Mouse (Mus musculus): ENCODE results near the gene Tpbg. TPM values are rescaled to one million over a fixed set of nuclear protein-coding genes. Genes with fewer than 3 reads are reported as not detected.
"Not testable (repeated sequence)": the region's sequence is repeated elsewhere in the genome, so short reads cannot be mapped to it uniquely, and the experiment has no call there.

Tpbg gene
- polyA plus RNA-seq (2014; fragmentation: Nextera tagmentation; extraction: Ambion mirVana), result 21.6 and 25.2 TPM in 2 replicates

DNA sequence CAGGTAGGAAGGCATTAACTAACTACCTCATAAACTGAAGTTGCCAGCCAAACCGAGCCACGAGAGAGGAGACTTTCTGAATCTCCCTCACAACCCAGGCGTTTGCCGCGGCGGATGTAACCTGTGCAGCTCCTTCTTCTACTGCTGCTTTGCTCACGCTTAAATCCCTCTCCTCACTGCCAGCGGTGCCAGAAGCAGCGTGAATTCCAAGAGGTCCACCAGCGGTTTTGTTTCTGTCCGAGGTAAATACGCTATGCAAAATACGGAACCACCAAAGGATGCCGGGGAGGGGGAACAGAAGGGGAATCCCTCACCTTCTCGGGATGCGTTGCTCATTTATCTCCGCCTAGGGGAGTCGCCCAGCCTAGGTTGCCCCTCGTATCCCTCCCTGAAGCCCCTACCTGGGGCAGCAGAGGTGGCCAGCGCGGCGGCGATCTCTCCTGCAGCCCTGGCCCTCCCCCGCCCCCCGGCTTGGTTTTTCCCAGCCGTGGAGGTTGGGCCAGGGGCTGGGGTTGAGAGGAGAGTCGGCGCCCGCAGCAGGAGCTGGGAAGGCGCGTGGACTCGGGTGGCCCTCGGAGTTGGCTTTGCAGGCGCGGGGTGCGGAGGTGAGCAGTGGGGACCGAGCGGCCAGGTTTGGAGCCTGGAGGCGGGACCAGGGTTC, at the start of gene Tpbg:
Tpbg (plus strand) TSS at position 30 of the 661 bp plus-strand sequence.
- Histone ChIP-seq H3K27me3 (replicated peaks; ENCODE audit: control insufficient read depth, insufficient read depth, low read length) (no peaks in the 10 kb centered on the region), H3K27ac (replicated peaks; ENCODE audit: low read depth, low read length) (peak within 1 kb of the TSS; percentile 88), H3K4me1 (ENCODE audit: control insufficient read depth, insufficient read depth, low read length) (0 out of 2 replicates have a peak, but pooled peaks cover 9% of the 10 kb centered on the region), H3K9me3 (ENCODE audit: control insufficient read depth, low read length) (no peaks in the 10 kb centered on the region), H3K4me2 (ENCODE audit: low read depth, low read length) (peak within 1 kb of the TSS; percentile 94), H3K36me3 (ENCODE audit: control insufficient read depth, insufficient read depth, low read length) (0 out of 2 replicates have a peak, but pooled peaks cover 6% of the 10 kb centered on the region), H3K9ac (ENCODE audit: low read depth, low read length) (peak within 1 kb of the TSS; percentile 78), H3K4me3 (ENCODE audit: low read depth, low read length) (peak within 1 kb of the TSS; percentile 76)
- WGBS, result 1% methylated on average over 28 of the region's 39 CpGs
- ATAC-seq (ENCODE audit: low read depth) (peak; percentile 87), DNase-seq (ENCODE audit: low spot score) (peak; percentile 77)

DNA sequence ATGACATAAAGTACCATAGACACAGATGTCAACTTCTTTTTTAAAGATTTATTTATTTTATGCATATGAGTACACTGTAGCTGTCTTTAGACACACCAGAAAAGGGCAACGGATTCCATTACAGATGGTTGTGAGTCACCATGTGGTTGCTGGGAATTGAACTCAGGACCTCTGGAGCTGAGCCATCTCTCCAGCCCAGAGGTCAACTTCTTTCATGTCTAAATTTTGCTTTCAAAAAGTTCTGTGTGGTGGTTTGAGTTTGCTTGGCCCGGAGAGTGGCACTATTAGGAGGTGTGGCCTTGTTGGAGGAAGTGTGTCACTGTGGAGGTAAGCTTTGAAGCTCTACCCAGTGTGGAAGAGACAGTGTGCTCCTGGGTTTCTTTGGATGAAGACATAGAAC, 40.2 kb upstream of the Tpbg start:
- H3K4me2 ChIP-seq (ENCODE audit: low read depth, low read length); H3K36me3 ChIP-seq (ENCODE audit: control insufficient read depth, insufficient read depth, low read length); H3K27me3 ChIP-seq (replicated peaks; ENCODE audit: control insufficient read depth, insufficient read depth, low read length); H3K9ac ChIP-seq (ENCODE audit: low read depth, low read length); H3K9me3 ChIP-seq (ENCODE audit: control insufficient read depth, low read length); DNase-seq (ENCODE audit: low spot score); ATAC-seq (ENCODE audit: low read depth); H3K4me1 ChIP-seq (ENCODE audit: control insufficient read depth, insufficient read depth, low read length); H3K4me3 ChIP-seq (ENCODE audit: low read depth, low read length); H3K27ac ChIP-seq (replicated peaks; ENCODE audit: low read depth, low read length): not testable (repeated sequence)
- whole genome bisulfite sequencing, result 68% methylated on average over 2 of the region's 2 CpGs

DNA sequence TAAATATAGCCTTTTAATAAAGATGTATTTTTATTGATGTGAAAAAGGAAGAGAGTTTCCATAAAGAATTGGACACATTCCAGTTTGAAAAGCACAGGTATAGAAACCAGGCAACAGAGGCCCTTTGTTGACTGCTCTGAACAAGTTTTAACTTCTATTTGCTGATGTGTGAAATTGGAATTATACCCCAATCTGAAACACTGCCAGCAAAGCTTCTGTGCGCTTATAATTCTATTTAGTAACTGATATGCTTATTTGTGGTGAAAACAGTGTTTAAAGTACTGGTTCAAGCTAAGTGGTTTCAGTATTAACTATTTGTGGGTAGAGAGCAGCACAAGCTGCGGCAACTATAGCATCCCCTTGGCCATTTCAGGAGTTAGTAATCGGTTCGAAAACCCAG, 39.6 kb upstream of the Tpbg start:
- WGBS, result 63% methylated on average over 4 of the region's 4 CpGs
- Histone ChIP-seq H3K9ac (ENCODE audit: low read depth, low read length) (no peak overlapping the region), H3K4me2 (ENCODE audit: low read depth, low read length) (no peak overlapping the region), H3K9me3 (ENCODE audit: control insufficient read depth, low read length) (no peaks in the 10 kb centered on the region), H3K4me1 (ENCODE audit: control insufficient read depth, insufficient read depth, low read length) (no peaks in the 10 kb centered on the region), H3K4me3 (ENCODE audit: low read depth, low read length) (no peak overlapping the region), H3K27me3 (replicated peaks; ENCODE audit: control insufficient read depth, insufficient read depth, low read length) (no peaks in the 10 kb centered on the region), H3K27ac (replicated peaks; ENCODE audit: low read depth, low read length) (no peak overlapping the region), H3K36me3 (ENCODE audit: control insufficient read depth, insufficient read depth, low read length) (no peaks in the 10 kb centered on the region)
- peak; percentile 74 for DNase-seq (ENCODE audit: low spot score)
- peak; percentile 53; the same call in 1 of the 2 replicates for ATAC-seq (ENCODE audit: low read depth)

DNA sequence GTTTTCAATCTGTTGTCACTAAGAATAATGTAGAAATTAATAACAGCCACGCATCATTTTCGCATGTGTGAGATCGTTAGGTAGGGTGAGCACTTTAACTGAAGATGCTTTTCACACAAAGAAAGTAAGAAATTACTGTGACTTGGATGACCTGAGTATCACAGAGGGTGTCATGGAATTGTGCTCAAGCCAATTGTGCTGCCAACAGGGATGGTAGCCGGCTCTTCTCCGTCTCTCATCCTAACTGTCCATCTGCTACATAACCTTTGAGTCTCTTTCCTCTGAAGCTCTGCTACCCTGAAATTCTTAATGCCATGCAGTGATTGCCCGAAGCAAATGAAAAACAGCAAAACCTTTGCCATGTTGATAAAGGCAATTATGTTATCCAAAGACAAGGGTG, 35.8 kb upstream of the Tpbg start:
- DNase-seq (ENCODE audit: low spot score) (no peak), ATAC-seq (ENCODE audit: low read depth) (no peak)
- Histone ChIP-seq H3K27ac (replicated peaks; ENCODE audit: low read depth, low read length) (no peak overlapping the region), H3K36me3 (ENCODE audit: control insufficient read depth, insufficient read depth, low read length) (no peaks in the 10 kb centered on the region), H3K9ac (ENCODE audit: low read depth, low read length) (no peak overlapping the region), H3K9me3 (ENCODE audit: control insufficient read depth, low read length) (no peaks in the 10 kb centered on the region), H3K27me3 (replicated peaks; ENCODE audit: control insufficient read depth, insufficient read depth, low read length) (no peaks in the 10 kb centered on the region), H3K4me2 (ENCODE audit: low read depth, low read length) (no peak overlapping the region), H3K4me1 (ENCODE audit: control insufficient read depth, insufficient read depth, low read length) (no peaks in the 10 kb centered on the region), H3K4me3 (ENCODE audit: low read depth, low read length) (no peak overlapping the region)
- 85% methylated on average over 6 of the region's 6 CpGs for WGBS

DNA sequence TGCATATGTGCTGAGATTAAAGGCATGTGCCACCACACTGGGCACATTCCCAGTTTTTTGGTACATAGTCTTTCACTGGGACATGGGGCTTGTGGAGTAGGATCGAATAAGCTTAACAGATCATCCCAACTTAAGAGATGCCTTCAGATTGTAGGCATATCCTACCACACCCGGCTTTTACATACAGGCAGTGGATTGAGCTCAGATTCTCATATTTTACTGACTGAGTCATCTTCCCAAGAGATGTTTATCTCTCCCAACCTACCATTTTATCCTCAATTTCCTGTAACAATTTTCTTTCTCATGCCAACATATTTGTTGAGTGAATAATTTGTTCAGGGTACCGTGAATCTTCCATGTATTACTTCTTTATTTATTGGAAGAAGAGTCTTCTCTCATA, 32.9 kb upstream of the Tpbg start:
- ATAC-seq (ENCODE audit: low read depth) (no peak), DNase-seq (ENCODE audit: low spot score) (no peak)
- Histone ChIP-seq H3K27ac (replicated peaks; ENCODE audit: low read depth, low read length) (no peak overlapping the region), H3K9ac (ENCODE audit: low read depth, low read length) (no peak overlapping the region), H3K9me3 (ENCODE audit: control insufficient read depth, low read length) (no peaks in the 10 kb centered on the region), H3K4me1 (ENCODE audit: control insufficient read depth, insufficient read depth, low read length) (no peaks in the 10 kb centered on the region), H3K4me2 (ENCODE audit: low read depth, low read length) (no peak overlapping the region), H3K27me3 (replicated peaks; ENCODE audit: control insufficient read depth, insufficient read depth, low read length) (no peaks in the 10 kb centered on the region), H3K36me3 (ENCODE audit: control insufficient read depth, insufficient read depth, low read length) (no peaks in the 10 kb centered on the region), H3K4me3 (ENCODE audit: low read depth, low read length) (no peak overlapping the region)
- 73% methylated on average over 3 of the region's 3 CpGs for WGBS

DNA sequence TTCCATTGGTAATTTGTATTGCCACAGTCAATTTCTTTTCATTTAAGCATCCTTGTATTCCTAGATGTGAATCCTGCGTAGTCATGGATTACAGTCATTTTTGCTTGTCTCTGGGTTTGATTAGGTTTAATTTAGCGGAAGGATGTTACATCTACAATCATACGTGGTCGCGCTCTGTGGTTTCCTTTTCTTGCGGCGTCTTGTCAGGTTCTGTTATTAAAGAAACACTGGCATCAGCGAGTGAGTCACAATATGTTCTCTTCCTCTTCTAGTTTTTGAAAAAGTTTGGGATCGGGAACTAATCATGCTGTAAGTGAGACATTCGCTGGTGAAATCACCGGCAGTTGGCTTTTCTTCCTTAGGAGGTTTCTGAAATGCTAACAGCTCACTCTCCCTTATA, 21.4 kb upstream of the Tpbg start:
- H3K27me3 ChIP-seq (replicated peaks; ENCODE audit: control insufficient read depth, insufficient read depth, low read length), result no peaks in the 10 kb centered on the region
- no peaks in the 10 kb centered on the region for H3K9me3 ChIP-seq (ENCODE audit: control insufficient read depth, low read length)
- H3K4me1 ChIP-seq (ENCODE audit: control insufficient read depth, insufficient read depth, low read length), result no peaks in the 10 kb centered on the region
- no peaks in the 10 kb centered on the region for H3K36me3 ChIP-seq (ENCODE audit: control insufficient read depth, insufficient read depth, low read length)
- H3K4me2 ChIP-seq (ENCODE audit: low read depth, low read length), result no peak overlapping the region
- ATAC-seq (ENCODE audit: low read depth), result no peak
- H3K4me3 ChIP-seq (ENCODE audit: low read depth, low read length), result peak overlapping the region; percentile 6; the same call in 1 of the 2 replicates
- H3K9ac ChIP-seq (ENCODE audit: low read depth, low read length), result no peak overlapping the region
- 56% methylated on average over 11 of the region's 11 CpGs for WGBS
- H3K27ac ChIP-seq (replicated peaks; ENCODE audit: low read depth, low read length), result no peak overlapping the region
- no peak for DNase-seq (ENCODE audit: low spot score)

DNA sequence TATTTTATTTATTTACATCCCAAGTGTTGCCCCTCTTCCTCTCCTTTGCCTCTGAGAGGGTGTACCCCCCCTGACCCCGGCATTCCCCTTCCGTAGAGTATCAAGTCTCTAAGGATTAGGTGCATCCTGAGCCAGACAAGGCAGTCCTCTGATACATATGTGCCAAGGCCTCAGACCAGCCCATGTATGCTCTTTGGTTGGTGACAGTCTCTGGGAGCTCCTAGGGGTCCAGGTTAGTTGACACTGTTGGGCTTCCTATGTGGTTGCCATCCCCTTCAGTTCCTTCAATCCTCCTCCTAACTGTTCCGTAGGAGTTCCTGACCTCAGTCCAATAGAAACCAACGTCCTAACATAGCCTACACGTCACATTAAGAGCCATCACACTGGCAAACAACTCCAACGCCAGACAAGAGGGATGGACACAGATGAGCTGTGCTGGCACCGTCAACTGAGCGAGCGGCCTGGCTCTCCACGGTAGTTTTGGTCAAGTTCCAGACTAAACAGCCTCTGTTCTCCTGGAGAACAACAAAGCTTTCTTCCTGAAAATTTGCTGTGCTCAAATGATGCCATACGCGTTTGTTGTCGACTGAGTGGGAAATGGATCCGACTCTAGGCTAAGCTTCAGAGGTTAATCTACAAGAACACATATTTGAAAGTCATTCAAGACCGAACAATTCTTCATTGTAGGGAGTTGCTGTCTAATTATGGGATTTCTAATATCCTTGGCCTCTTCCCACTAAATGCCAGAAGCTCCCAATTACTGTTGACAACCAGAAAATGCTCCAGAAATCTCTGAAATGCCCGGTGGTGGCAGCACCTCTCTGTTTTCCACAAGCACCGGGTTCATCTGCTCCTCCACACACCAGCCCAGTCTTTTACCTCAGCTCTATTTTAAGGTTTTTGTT, 6.4 kb upstream of the Tpbg start:
- DNase-seq (ENCODE audit: low spot score), result no peak
- H3K9ac ChIP-seq (ENCODE audit: low read depth, low read length), result no peak overlapping the region
- H3K27me3 ChIP-seq (replicated peaks; ENCODE audit: control insufficient read depth, insufficient read depth, low read length), result no peaks in the 10 kb centered on the region
- no peaks in the 10 kb centered on the region for H3K9me3 ChIP-seq (ENCODE audit: control insufficient read depth, low read length)
- H3K4me2 ChIP-seq (ENCODE audit: low read depth, low read length), result no peak overlapping the region
- 73% methylated on average over 17 of the region's 17 CpGs for WGBS
- H3K4me3 ChIP-seq (ENCODE audit: low read depth, low read length), result no peak overlapping the region
- peak; percentile 30; the same call in 1 of the 2 replicates for ATAC-seq (ENCODE audit: low read depth)
- no peak overlapping the region for H3K27ac ChIP-seq (replicated peaks; ENCODE audit: low read depth, low read length)
- H3K4me1 ChIP-seq (ENCODE audit: control insufficient read depth, insufficient read depth, low read length), result no peaks in the 10 kb centered on the region
- no peaks in the 10 kb centered on the region for H3K36me3 ChIP-seq (ENCODE audit: control insufficient read depth, insufficient read depth, low read length)

DNA sequence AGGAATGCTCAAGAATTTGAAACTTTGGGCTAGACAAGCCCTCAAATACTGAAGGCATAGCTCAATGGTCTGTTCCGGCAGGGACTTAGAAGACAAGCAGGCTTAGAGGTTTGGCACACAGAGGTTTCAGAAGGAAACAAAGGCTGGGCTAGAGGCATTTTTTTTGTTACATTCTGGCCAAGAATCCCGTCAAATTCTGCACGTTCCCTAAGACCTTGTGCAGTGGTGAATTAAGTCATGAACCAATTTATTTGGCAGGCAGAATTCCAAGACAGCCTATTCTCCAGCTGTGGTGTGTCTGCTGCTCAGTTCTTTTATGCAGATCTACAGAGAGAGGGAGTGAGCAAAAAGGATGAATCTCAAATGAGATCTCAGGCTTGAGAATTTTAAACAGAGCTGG, 2.6 kb upstream of the Tpbg start:
- no peaks in the 10 kb centered on the region for H3K27me3 ChIP-seq (replicated peaks; ENCODE audit: control insufficient read depth, insufficient read depth, low read length)
- H3K36me3 ChIP-seq (ENCODE audit: control insufficient read depth, insufficient read depth, low read length), result no peaks in the 10 kb centered on the region
- no peak overlapping the region for H3K9ac ChIP-seq (ENCODE audit: low read depth, low read length)
- DNase-seq (ENCODE audit: low spot score) (peak; percentile 38), ATAC-seq (ENCODE audit: low read depth) (no peak)
- no peak overlapping the region for H3K4me3 ChIP-seq (ENCODE audit: low read depth, low read length)
- no peak overlapping the region for H3K4me2 ChIP-seq (ENCODE audit: low read depth, low read length)
- no peak overlapping the region for H3K27ac ChIP-seq (replicated peaks; ENCODE audit: low read depth, low read length)
- 52% methylated on average over 3 of the region's 3 CpGs for WGBS
- H3K4me1 ChIP-seq (ENCODE audit: control insufficient read depth, insufficient read depth, low read length), result 0 out of 2 replicates have a peak, but pooled peaks cover 4% of the 10 kb centered on the region
- no peaks in the 10 kb centered on the region for H3K9me3 ChIP-seq (ENCODE audit: control insufficient read depth, low read length)
